Mouse (Mus musculus) lung, adult 18-20 months (tissue): Measurements from ENCODE around the gene Crtc1.

Experiments
- DNase-seq, 2 experiments: peaks; one replicate each; pipeline ENCODE4 v3.0.0; 2022; ENCODE audit warnings: mixed read lengths in 2 of 2

Crtc1 gene

GRCm38 (mm10) chr8:70462516-70462813, 23.1 kb upstream of the Crtc1 start:
- no peak for DNase-seq

GRCm38 (mm10) chr8:70461765-70462515, 22.6 kb upstream of the Crtc1 start:
- DNase-seq, result no peak

- peak in 1 of 2 experiments; percentile 20 for DNase-seq
These were observed 21.2 kb upstream of the Crtc1 start for GRCm38 (mm10) chr8:70460606-70461005.

GRCm38 (mm10) chr8:70460199-70460598, 20.8 kb upstream of the Crtc1 start:
- no peak for DNase-seq

GRCm38 (mm10) chr8:70459636-70460035, 20.3 kb upstream of the Crtc1 start:
- DNase-seq, result no peak

GRCm38 (mm10) chr8:70458462-70458861, 19.1 kb upstream of the Crtc1 start:
- DNase-seq, result no peak

- DNase-seq, result no peak
These were observed 18.5 kb upstream of the Crtc1 start for GRCm38 (mm10) chr8:70457882-70458281.

- no peak for DNase-seq
These were observed 17.6 kb upstream of the Crtc1 start for GRCm38 (mm10) chr8:70456996-70457395.

GRCm38 (mm10) chr8:70453852-70454251, 14.5 kb upstream of the Crtc1 start:
- no peak for DNase-seq

- DNase-seq, result no peak
These were observed 13.0 kb upstream of the Crtc1 start for GRCm38 (mm10) chr8:70452196-70452966.

GRCm38 (mm10) chr8:70447639-70448420, 8.5 kb upstream of the Crtc1 start:
- DNase-seq, result no peak

GRCm38 (mm10) chr8:70445988-70446387, 6.6 kb upstream of the Crtc1 start:
- DNase-seq, result no peak

- DNase-seq, result no peak
These were observed 3.9 kb upstream of the Crtc1 start for GRCm38 (mm10) chr8:70443326-70443725.

GRCm38 (mm10) chr8:70441565-70441964, 2.2 kb upstream of the Crtc1 start:
- no peak for DNase-seq

- no peak for DNase-seq
These were observed 867 bp upstream of the Crtc1 start for GRCm38 (mm10) chr8:70440246-70440645.

GRCm38 (mm10) chr8:70439848-70440179, 435 bp upstream of the Crtc1 start:
- no peak for DNase-seq

GRCm38 (mm10) chr8:70438423-70438822, 956 bp downstream of the Crtc1 start:
- no peak for DNase-seq

- DNase-seq, result no peak
These were observed 4.2 kb downstream of the Crtc1 start for GRCm38 (mm10) chr8:70435156-70435555.

- no peak for DNase-seq
These were observed 6.3 kb downstream of the Crtc1 start for GRCm38 (mm10) chr8:70432991-70433536.

GRCm38 (mm10) chr8:70431213-70431612, 8.2 kb downstream of the Crtc1 start:
- no peak for DNase-seq

GRCm38 (mm10) chr8:70426300-70426907, 13.0 kb downstream of the Crtc1 start:
- DNase-seq, result no peak

- no peak for DNase-seq
These were observed 16.7 kb downstream of the Crtc1 start for GRCm38 (mm10) chr8:70422722-70423121.
